9 mouse cellular contexts compared by ENCODE assay signal in genomic region chr6:53217234-53218015, GRCm38 (mm10).
DNase-seq lines count a peak whose midpoint lies in the region; ATAC-seq and TF ChIP-seq lines count a peak whose summit lies in the region.
"Had no signal": no experiment of that assay in that cellular context is flagged by ENCODE, and none has a peak within 500 bp of the region (broad histone marks: within the 10 kb centered on the region; RNA-seq: fewer than 3 reads in every experiment).

No protein-coding gene starts in this region.

- TF ChIP-seq EP300 in ES-Bruce4 (IDR thresholded peaks at IDR 0.05; ENCODE audit: insufficient read depth, low read depth, low read length): no peak

- DNase-seq in kidney, adult 2 months: peak; percentile 68
- DNase-seq in layer of hippocampus, postnatal 10 days (ENCODE audit: low spot score in 2 of 2): peak; percentile 58 to 65
- DNase-seq in mesoderm, embryonic 11.5 days (ENCODE audit: low read depth, low spot score): peak; percentile 45
- no peak for DNase-seq in spleen, adult 12 weeks (ENCODE audit: low spot score)

- no peak for TF ChIP-seq POLR2A in kidney, adult 2 months (IDR thresholded peaks at IDR 0.05; ENCODE audit: low read depth, low read length)
- TF ChIP-seq POLR2A in ES-Bruce4 (IDR thresholded peaks at IDR 0.05; ENCODE audit: insufficient read depth, low read length): no peak
- no peak for TF ChIP-seq POLR2A in bone marrow, adult 2 months (IDR thresholded peaks at IDR 0.05; ENCODE audit: borderline replicate concordance, control insufficient read depth, low read depth, low read length)
- TF ChIP-seq POLR2A in embryonic fibroblast, embryonic 13.5 days (IDR thresholded peaks at IDR 0.05; ENCODE audit: low read depth, low read length): no peak

- no peak overlapping the region for H3K9ac ChIP-seq in kidney, embryonic 15.5 days
- H3K9ac ChIP-seq in ES-Bruce4 (ENCODE audit: low read depth, poor library complexity, severe bottlenecking): no peak overlapping the region
- H3K9ac ChIP-seq: hindbrain, embryonic 15.5 days had no signal

- H3K4me2 ChIP-seq in kidney, embryonic 15.5 days: no peak overlapping the region
- H3K4me2 ChIP-seq: hindbrain, embryonic 15.5 days had no signal

- no peak overlapping the region for H3K4me3 ChIP-seq in kidney, adult 2 months (ENCODE audit: insufficient read depth, low read depth, low read length)
- no peak overlapping the region for H3K4me3 ChIP-seq in kidney, embryonic 15.5 days (replicated peaks)
- H3K4me3 ChIP-seq in ES-Bruce4 (ENCODE audit: low read depth, low read length): no peak overlapping the region
- no peak overlapping the region for H3K4me3 ChIP-seq in bone marrow, adult 2 months (replicated peaks; ENCODE audit: control insufficient read depth, low read depth, low read length)
- H3K4me3 ChIP-seq in embryonic fibroblast, embryonic 13.5 days (ENCODE audit: insufficient read depth, low read length): no peak overlapping the region
- H3K4me3 ChIP-seq: hindbrain, embryonic 15.5 days had no signal

- H3K27me3 ChIP-seq in kidney, adult 2 months (replicated peaks; ENCODE audit: control insufficient read depth, insufficient read depth, low read length): no peaks in the 10 kb centered on the region
- H3K27me3 ChIP-seq in kidney, embryonic 15.5 days: no peaks in the 10 kb centered on the region
- H3K27me3 ChIP-seq in ES-Bruce4 (ENCODE audit: control insufficient read depth, insufficient read depth, low read length, poor library complexity, severe bottlenecking): no peaks in the 10 kb centered on the region
- H3K27me3 ChIP-seq: hindbrain, embryonic 15.5 days had no signal

- H3K27ac ChIP-seq in kidney, adult 2 months (ENCODE audit: insufficient read depth, low read depth, low read length): no peak overlapping the region
- H3K27ac ChIP-seq in kidney, embryonic 15.5 days: no peak overlapping the region
- no peak overlapping the region for H3K27ac ChIP-seq in ES-Bruce4 (ENCODE audit: insufficient read depth, low read length)
- no peak overlapping the region for H3K27ac ChIP-seq in bone marrow, adult 2 months (ENCODE audit: control insufficient read depth, insufficient read depth, low read depth, low read length, poor library complexity)
- H3K27ac ChIP-seq in embryonic fibroblast, embryonic 13.5 days (ENCODE audit: insufficient read depth, low read length): no peak overlapping the region
- H3K27ac ChIP-seq: hindbrain, embryonic 15.5 days had no signal

- H3K9me3 ChIP-seq in kidney, embryonic 15.5 days (replicated peaks): no peaks in the 10 kb centered on the region
- peaks cover 3% of the 10 kb centered on the region; the same call in 1 of the 2 replicates for H3K9me3 ChIP-seq in ES-Bruce4 (replicated peaks; ENCODE audit: control insufficient read depth, insufficient read depth, low read length, poor library complexity, severe bottlenecking)
- H3K9me3 ChIP-seq: hindbrain, embryonic 15.5 days had no signal

- H3K36me3 ChIP-seq in kidney, adult 2 months (ENCODE audit: control insufficient read depth, insufficient read depth, low read length): no peaks in the 10 kb centered on the region
- no peaks in the 10 kb centered on the region for H3K36me3 ChIP-seq in kidney, embryonic 15.5 days
- no peaks in the 10 kb centered on the region for H3K36me3 ChIP-seq in ES-Bruce4 (ENCODE audit: control insufficient read depth, insufficient read depth, low read length, poor library complexity, severe bottlenecking)
- H3K36me3 ChIP-seq: hindbrain, embryonic 15.5 days had no signal

- TF ChIP-seq CTCF in kidney, adult 2 months (conservative IDR thresholded peaks at IDR 0.05; ENCODE audit: insufficient read depth, insufficient read length, low read depth, low read length): peak; percentile 68
- peak; percentile 61 for TF ChIP-seq CTCF in ES-Bruce4 (IDR thresholded peaks at IDR 0.05; ENCODE audit: low read depth, low read length)
- peak; percentile 46 for TF ChIP-seq CTCF in bone marrow, adult 2 months (IDR thresholded peaks at IDR 0.05; ENCODE audit: control insufficient read depth, insufficient read depth, low read length)
- peak; percentile 51 for TF ChIP-seq CTCF in embryonic fibroblast, embryonic 13.5 days (IDR thresholded peaks at IDR 0.05; ENCODE audit: borderline replicate concordance, insufficient read depth, low read length)

- 59% methylated on average over 10 of the region's 10 CpGs for WGBS in kidney, adult 2 months
- 56% methylated on average over 10 of the region's 10 CpGs for WGBS in kidney, embryonic 15.5 days
- WGBS in bone marrow, adult 2 months: 67% methylated on average over 10 of the region's 10 CpGs

- no peaks in the 10 kb centered on the region for H3K4me1 ChIP-seq in kidney, adult 2 months (ENCODE audit: control insufficient read depth, insufficient read depth, low read length)
- H3K4me1 ChIP-seq in kidney, embryonic 15.5 days: peaks cover 2% of the 10 kb centered on the region; the same call in 1 of the 2 replicates
- H3K4me1 ChIP-seq in ES-Bruce4 (ENCODE audit: control insufficient read depth, insufficient read depth, low read length): no peaks in the 10 kb centered on the region
- no peaks in the 10 kb centered on the region for H3K4me1 ChIP-seq in bone marrow, adult 2 months (ENCODE audit: control insufficient read depth, insufficient read depth, low read length)
- H3K4me1 ChIP-seq in embryonic fibroblast, embryonic 13.5 days (ENCODE audit: control insufficient read depth, insufficient read depth, low read length): no peaks in the 10 kb centered on the region; the same call in 1 of the 2 replicates

- ATAC-seq in kidney, embryonic 15.5 days (replicated peaks; ENCODE audit: low FRiP score): no peak
